Mouse (Mus musculus) adrenal gland (tissue): Measurements from ENCODE around the gene Clec18a.
"Not testable (repeated sequence)": the region's sequence is repeated elsewhere in the genome, so short reads cannot be mapped to it uniquely, and the experiment has no call there.

ENCODE experiments used
- intact Hi-C: fragments of 180-260 bp; cut with DNase I; formaldehyde crosslinking; loops from one replicate; pipeline ENCODE4 v1.15.1; 2025
- long read RNA-seq, 2 experiments: library from polyadenylated mRNA; unstranded; transcript quantifications; one replicate each; pipeline ENCODE4 v2.0.0; 2020; ENCODE audit warnings: borderline replicate concordance in 1 of 2; ENCODE audit not compliant: insufficient replicate concordance in 1 of 2

Clec18a gene
- long read RNA-seq, experiment 1, partial matches to known transcripts: 1 of 1 reads
- long read RNA-seq, experiment 1, other reads (novel, unspliced or antisense): 0 of 1 reads
- long read RNA-seq, experiment 2: 0 reads

GRCm38 (mm10) chr8:111092326-111092725, at the start of gene Clec18a:
TSS of gene Clec18a (minus strand) at chr8:111092426.
- intact Hi-C loops: loop anchor here (5.0 kb wide), 2 partner anchors 35 to 55 kb away; partner anchors contain the start of gene Exosc6

GRCm38 (mm10) chr8:111130756-111131155, 38.5 kb upstream of the Clec18a start:
- intact Hi-C loops: loop anchor here (5.0 kb wide), 1 partner anchor 42 kb away; no protein-coding TSS in a partner anchor

- intact Hi-C loops: no loop called here
Observed at GRCm38 (mm10) chr8:111119481-111119880, 27.3 kb upstream of the Clec18a start.

GRCm38 (mm10) chr8:111114891-111115290, 22.7 kb upstream of the Clec18a start:
- intact Hi-C loops: no loop called here

DNA sequence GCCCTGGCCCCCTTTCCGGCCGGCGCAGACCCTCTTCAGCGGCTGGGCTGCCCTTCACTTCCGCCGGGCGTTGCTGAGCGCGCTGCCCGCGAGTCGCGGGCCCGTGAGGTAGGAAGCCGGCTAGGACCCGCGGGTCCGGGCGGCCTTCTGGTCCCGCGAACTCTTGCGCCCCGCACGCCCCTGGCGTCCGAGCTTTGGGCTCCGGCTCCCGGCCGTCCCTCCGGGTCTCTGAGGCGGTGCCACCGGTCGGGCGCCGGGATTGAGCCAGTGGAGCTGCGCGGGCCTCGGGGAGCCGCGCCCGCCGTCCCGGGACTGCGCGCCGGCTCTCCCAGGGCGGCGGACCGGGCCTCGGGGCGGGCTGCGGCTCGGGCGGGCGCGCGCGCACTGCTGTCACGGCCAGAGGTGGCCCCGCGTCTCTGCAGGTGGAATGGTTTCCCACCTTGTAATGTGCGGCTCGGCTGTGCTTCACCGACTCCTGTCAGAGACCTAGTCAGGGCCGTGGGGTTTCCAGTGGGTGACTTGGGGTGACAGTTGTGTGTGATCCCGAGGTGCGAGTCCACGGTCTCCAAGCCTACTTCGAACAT, 2.6 kb upstream of the Clec18a start:
- intact Hi-C loops: loop anchor here (5.0 kb wide), 2 partner anchors 38 to 52 kb away; partner anchors contain the start of gene Exosc6

DNA sequence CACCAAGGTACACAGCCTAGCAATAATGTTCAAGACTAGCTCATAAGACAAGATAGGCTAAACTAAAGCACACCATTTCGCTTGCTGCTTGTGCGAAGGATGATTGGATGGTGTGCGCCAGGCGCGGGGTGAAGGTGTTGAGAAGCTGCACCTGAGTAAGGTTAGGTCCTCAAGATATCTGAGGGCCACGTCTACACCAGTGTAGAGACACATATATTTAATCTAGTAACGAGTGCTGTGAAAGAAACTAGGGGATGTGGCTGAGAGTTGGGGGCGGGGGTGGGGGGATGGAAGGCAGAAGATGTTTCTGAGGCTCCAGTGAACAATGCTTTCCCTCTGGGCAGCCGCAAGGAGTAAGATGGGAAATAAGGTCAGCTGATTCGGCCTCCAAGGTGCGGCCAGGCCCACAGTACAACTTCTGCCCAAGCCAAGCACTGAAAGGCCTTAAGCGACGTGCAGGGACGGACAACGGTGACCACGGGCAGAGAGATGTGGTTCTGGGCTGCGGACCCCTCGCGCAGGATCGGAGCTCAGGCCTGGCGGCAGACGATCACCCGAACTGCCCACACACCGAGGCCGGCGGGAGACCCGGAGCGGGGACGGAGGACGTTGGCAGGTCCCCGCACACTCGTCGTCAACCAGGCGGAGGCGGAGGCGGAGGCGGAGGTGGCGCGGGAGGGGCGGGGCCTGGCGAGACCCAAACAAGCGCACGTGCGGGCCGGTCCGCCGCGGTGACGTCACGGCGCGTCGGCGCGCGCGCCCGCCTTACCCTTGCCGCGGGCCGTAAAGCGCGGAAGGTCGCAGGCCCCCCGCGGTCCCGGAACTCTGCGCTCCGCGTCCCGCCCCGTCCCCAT, 1.9 kb upstream of the Clec18a start, which contains the start of gene Pdpr:
Gene Pdpr, plus strand, starts transcription at position 766 of the 854 bp plus-strand sequence.
- intact Hi-C loops: loop anchor here (5.0 kb wide), 2 partner anchors 37 to 53 kb away; partner anchors contain the start of gene Exosc6

DNA sequence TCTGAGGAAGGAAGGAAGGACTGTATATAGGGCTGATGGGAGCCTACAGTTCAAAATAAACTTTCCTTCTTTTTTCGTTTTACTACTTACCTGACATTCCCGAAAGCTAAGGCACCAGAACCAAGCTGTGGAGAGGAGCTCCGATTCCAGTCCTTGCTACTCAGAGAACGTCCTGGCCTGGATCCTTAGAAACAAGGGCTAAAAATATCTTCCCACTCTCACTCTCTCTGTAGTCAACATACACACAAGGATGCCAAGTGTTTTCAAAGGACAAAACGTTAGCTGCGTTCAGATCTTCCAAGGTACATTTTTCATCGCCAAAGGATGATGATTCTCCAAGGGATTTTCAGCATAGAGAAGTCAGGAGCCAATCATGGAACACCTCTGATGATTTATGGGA, 520 bp downstream of the Clec18a start:
- intact Hi-C loops: loop anchor here (5.0 kb wide), 2 partner anchors 34 to 56 kb away; partner anchors contain the start of gene Exosc6

DNA sequence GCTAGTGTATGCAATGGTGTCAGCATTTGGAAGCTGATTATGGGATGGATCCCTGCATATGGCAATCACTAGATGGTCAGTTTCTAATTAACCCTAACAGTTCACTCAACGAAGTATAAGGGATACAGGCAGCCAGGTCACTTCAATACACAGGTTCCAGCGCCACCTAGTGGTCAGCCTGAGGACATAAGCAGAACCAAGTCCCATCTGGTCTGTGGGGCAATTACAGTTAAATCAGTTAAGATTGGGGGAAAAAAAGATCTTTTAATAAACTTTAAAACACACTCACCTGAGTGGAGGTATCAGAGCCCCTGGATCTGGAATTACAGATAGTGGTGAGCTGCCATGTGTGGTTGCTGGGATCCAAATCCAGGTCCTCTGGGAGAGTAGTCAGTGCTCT, 2.1 kb downstream of the Clec18a start:
- intact Hi-C loops: loop anchor here (5.0 kb wide), 2 partner anchors 33 to 57 kb away; partner anchors contain the start of gene Exosc6

GRCm38 (mm10) chr8:111083936-111084335, 8.3 kb downstream of the Clec18a start:
- intact Hi-C loops: not testable (repeated sequence)

GRCm38 (mm10) chr8:111081580-111082258, 10.5 kb downstream of the Clec18a start:
- intact Hi-C loops: no loop called here

GRCm38 (mm10) chr8:111079861-111080271, 12.4 kb downstream of the Clec18a start:
- intact Hi-C loops: loop anchor here (5.0 kb wide), 1 partner anchor 78 kb away; no protein-coding TSS in a partner anchor

- intact Hi-C loops: loop anchor here (5.0 kb wide), 1 partner anchor 77 kb away; no protein-coding TSS in a partner anchor
Observed at GRCm38 (mm10) chr8:111079461-111079860, 12.8 kb downstream of the Clec18a start.

- intact Hi-C loops: loop anchor here (5.0 kb wide), 1 partner anchor 74 kb away; no protein-coding TSS in a partner anchor
Observed at GRCm38 (mm10) chr8:111075926-111076325, 16.3 kb downstream of the Clec18a start.

DNA sequence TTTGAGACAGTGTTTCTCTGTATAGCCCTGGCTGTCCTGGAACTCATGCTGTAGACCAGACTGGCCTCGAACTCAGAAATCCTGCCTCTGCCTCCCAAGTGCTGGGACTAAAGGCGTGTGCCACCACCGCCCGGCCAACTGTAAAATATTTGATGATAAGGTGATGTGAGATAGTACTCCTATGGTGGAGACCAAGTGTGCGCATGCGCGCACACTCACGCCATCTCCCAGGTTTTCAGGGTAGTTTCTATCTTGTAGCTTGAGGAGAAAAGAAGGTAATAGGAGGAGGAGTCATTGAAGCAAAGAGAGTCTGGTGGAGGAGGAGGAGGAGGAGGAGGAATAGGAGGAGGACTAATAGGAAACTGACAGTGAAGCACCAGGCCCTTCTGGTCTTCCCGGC, 23.6 kb downstream of the Clec18a start:
- intact Hi-C loops: not testable (repeated sequence)

- intact Hi-C loops: no loop called here
Observed at GRCm38 (mm10) chr8:111067439-111067838, 24.8 kb downstream of the Clec18a start.

- intact Hi-C loops: no loop called here
Observed at GRCm38 (mm10) chr8:111066308-111066707, 25.9 kb downstream of the Clec18a start.

- intact Hi-C loops: no loop called here
Observed at GRCm38 (mm10) chr8:111062893-111063292, 29.3 kb downstream of the Clec18a start.

GRCm38 (mm10) chr8:111062072-111062757, 30.0 kb downstream of the Clec18a start:
- intact Hi-C loops: no loop called here

DNA sequence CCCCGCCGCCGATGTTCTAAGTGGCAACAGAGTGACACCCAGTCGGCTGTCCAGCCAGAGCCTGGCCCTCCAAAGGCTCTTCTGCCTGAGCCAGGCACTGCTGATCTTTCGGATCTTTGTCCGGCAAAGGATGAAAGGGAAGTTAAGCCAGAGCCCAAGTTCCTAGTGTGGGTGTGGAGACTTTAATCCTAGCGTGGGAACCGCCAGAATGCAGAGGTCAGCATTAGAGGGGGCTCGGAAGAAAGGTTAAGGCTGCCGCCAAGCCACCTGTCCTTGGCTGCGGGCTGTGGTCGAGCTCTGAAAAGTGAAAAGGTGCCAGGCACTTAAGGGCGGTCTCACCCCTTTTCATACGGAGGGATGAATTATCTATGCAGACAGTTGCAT, 30.5 kb downstream of the Clec18a start:
- intact Hi-C loops: no loop called here

GRCm38 (mm10) chr8:111058946-111059572, 33.2 kb downstream of the Clec18a start:
- intact Hi-C loops: loop anchor here (5.0 kb wide), 1 partner anchor 33 kb away; the partner anchor contains the start of genes Clec18a and Pdpr
